Mouse (Mus musculus) mouse embryonic stem cell (cell line): ENCODE results near the gene Dnah11.

Source experiments
- in situ Hi-C, 2 experiments: fragments of 300-500 bp; cut with MboI; formaldehyde crosslinking; loops; 1 replicate in 1 of 2; 3 replicates in 1 of 2; pipeline ENCODE4 v1.14.3; 2019 to 2020; ENCODE audit warnings: low sequenced_read_pairs in 2 of 2, low pct_unique_long_range_greater_than_20kb in 1 of 2, mixed read lengths in 1 of 2; ENCODE audit not compliant: unreplicated experiment in 1 of 2

The Dnah11 gene

GRCm38 (mm10) chr12:118198386-118199093, at the start of gene Dnah11:
Dnah11 (minus strand) TSS chr12:118199043.
- in situ Hi-C loops = no loop called here

DNA sequence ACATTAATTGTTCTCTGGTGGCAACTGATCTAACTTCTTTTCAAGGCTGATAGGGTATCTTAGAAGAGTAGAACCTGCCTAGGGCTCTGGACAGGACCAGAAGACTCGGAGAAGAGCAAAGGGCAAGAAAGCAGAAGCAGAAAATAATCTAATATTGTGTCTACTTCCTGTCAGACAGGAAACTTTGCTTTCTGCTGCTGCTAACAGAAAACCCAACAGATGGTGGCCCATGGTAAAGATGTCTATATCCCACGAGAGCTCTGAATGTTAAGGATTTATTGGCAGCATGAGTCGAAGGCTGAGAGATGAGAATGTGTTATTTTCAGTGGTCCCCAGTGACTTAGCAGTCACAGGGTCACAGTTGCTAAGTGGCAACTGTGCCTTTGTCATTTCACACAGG, 22.3 kb upstream of the Dnah11 start:
- in situ Hi-C loops = no loop called here

GRCm38 (mm10) chr12:118220062-118220461, 21.2 kb upstream of the Dnah11 start:
- in situ Hi-C loops = no loop called here

DNA sequence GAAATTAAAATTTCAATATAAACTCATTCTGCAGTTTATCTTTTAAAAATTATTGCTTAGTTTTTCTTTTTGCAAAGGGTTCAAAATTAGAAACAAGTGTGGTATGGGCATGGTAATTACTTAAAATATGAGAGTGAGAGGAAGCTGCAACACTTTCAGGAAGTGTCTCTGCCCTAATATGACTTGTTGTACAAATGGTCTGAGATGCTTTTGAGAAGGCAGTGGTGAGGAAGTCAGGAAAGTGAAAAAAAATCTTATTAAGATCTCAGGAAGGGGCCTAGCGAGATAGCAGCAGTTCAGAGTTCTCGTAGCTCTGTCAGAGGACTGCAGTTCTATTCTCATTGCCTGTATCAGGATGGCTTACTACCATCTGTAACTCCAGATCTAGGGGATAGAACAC, 13.3 kb upstream of the Dnah11 start:
- in situ Hi-C loops = no loop called here

- in situ Hi-C loops = no loop called here
These were observed 2.3 kb downstream of the Dnah11 start for GRCm38 (mm10) chr12:118196583-118196982.

GRCm38 (mm10) chr12:118189535-118189934, 9.3 kb downstream of the Dnah11 start:
- in situ Hi-C loops = no loop called here

DNA sequence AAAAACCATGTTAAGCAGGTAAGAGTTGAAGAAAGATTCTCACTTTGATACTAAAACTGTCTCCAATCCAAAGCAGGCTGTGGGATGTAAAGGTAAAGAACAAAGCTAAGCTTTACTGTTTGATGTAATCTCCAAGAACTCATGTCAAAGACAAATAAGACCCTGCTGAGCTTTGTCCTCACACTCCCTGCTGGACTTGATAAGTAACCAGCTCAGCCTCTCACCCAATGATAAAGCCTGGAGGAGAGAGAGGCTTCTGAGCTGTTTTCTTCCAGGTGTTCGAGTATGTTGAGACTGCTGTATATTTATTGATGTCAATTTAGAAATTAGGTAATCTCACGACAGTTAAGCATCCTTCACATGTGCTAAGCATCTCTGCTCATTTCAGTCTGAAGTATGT, 11.2 kb downstream of the Dnah11 start:
- in situ Hi-C loops = no loop called here

DNA sequence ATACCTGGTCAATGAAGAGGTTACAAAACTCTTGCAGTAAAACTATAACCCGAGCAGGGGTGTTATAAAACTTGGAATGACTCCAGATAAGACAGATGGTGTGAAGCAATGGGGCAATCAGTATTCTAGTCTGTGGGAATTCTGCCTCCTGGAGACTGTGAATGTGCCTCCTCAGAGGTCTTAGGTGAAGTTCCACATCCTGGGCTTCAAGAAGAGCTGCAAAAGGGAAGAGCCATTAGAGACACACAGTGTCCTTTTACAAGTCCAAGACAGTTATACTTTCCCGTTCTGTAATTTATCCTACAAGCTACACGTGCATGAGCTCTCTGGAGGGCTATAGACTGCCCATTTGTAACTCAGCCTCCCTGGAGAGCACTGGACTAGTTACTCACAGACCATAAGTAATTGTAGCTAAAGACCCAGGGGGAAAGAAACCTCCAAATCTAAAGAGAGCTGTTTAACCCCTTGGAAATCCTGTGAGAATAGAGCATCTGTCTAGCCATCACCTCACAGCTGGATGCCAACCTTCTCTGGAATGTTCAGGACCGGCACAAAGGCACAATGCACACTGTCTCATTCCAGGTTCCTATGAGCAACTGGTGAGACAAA, 11.9 kb downstream of the Dnah11 start:
- in situ Hi-C loops = no loop called here

- in situ Hi-C loops = no loop called here
These were observed 12.5 kb downstream of the Dnah11 start for GRCm38 (mm10) chr12:118186120-118186880.

- in situ Hi-C loops = no loop called here
These were observed 14.1 kb downstream of the Dnah11 start for GRCm38 (mm10) chr12:118184731-118185130.

DNA sequence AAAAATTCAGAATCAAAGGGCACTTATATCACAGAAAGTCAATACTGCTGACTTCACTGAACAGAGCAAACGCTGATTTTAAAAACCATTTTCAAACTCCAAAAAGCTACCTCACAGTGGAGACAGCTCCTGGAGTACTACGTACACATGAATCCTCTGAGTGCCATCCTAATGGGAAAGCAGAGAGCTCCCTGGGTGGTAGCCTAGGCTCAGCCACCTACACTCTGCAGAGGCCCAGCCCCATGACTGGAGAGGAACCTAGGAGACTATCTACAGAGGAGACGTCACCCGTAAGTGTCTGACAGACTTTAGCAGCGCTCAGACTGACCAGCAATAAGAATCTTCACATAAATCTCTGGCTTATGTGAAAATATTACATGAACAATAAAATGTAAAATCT, 21.1 kb downstream of the Dnah11 start:
- in situ Hi-C loops = no loop called here

- in situ Hi-C loops = no loop called here
These were observed 34.1 kb downstream of the Dnah11 start for GRCm38 (mm10) chr12:118164785-118165184.

DNA sequence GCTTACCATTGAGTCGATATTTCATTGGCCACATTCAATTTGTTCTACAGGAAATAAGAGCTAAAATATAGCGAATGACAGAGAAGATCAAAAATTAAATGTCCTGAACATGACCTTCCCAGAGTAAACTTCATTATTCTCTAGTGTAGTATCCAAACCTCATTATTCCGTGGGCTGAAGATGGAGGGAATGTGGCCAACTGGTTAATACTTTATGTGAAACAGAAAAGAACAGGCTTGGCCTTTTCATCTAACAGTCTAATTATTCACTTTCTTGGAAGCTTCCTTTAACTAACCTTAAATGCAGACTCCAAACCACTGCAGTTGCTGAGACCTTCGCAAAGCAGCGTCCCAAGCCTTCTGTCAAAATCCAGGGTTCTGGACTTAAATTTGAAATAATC, 41.9 kb downstream of the Dnah11 start:
- in situ Hi-C loops = no loop called here

GRCm38 (mm10) chr12:118147521-118148033, 51.3 kb downstream of the Dnah11 start:
- in situ Hi-C loops = no loop called here

DNA sequence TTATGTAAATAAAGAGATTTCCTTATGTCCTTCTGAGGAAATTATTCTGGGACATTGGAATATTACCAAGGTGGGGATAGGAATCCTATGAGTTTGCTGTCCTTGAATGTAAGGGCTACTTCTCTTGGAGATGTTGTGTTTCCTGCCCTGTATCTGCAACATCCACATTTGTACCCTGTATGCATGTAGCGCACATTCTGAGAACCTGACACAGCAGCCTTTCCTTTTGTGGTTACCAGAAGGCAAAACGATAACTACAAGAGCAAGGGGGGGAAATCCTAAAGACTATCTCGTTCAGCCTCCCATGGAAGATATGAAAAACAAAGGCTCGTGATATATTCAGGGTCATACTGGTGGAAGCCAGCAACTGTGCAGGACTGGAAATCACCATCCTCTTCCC, 70.7 kb downstream of the Dnah11 start:
- in situ Hi-C loops = no loop called here

DNA sequence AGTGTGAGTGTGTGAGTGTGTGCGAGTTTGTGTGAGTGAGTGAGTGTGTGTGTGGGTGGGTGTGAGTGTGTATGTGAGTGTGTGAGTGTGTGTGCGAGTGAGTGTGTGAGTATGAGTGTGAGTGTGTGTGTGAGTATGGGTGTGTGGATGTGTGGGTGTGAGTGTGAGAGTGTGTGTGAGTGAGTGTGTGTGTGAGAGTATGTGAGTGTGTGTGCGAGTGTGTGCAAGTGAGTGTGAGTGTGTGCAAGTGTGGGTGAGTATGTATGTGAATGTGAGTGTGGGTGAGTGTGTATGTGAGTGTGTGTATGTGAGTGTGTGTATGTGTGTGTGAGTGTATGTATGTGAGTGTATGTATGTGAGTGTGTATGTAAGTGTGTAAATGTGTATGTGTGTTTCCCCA, 79.2 kb downstream of the Dnah11 start:
- in situ Hi-C loops = no loop called here

- in situ Hi-C loops = no loop called here
These were observed 86.2 kb downstream of the Dnah11 start for GRCm38 (mm10) chr12:118112599-118112998.

GRCm38 (mm10) chr12:118111896-118112295, 86.9 kb downstream of the Dnah11 start:
- in situ Hi-C loops = no loop called here

DNA sequence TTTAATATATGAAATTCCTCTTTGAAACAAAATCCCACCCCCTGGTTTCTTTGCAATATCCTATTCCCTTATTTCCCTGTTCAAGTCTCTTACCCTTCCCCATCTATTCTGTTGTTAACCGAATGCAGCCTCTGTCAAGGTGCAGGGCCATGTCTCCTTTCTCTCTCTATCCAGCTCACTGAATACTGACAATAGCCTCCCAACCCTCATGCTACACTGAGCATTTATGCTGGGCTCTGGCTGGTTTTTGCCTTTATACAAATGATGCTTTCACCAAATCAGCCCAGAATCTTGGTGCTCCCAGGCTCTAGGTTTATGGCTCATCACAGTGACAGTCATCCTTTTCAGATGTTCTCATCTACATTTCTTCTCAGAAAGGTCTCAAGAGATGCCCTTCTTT, 91.1 kb downstream of the Dnah11 start:
- in situ Hi-C loops = no loop called here
